Mouse (Mus musculus): Measurements from ENCODE around the gene Faim2.

The Faim2 gene

DNA sequence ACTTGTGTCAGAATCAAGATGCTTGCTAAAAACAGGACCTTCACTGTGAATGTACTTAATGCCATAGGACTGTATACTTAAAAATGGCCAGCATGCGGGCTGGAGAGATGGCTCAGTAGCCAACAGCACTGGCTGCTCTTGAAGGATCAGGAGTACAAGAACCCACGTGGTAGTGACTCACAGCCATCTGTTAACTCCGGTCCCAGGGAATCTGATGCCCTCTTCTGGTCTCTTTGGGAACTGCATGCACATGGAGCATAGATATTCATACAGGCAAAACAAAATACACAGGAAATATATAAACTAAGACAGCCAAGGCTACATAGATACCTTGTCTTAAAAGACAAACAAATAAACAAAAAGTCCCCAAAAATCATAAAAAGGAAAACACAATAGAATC, 58.9 kb downstream of the Faim2 start:
- DNase-seq (ENCODE audit: low spot score in 2 of 2): peak; percentile 72 to 82

DNA sequence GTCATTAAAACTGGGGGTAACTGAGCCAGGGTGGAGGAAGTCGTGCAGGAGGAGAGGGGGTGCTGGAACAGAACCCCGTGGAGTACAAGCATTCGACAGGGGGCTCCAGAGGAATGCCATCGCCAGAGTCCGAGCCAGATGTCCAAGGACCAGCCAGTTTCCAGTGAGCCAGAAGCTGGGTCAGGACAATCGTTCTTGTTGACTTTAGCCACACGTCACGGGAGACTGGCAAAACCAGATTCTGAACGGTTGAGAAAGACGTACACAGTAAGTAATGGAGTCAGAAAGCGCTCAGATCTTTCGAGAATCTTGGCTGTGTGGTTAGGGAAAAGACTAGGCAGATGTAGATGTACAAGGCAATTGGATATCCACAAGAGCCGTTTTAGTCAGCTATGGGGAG, 64.8 kb downstream of the Faim2 start:
- DNase-seq (ENCODE audit: low spot score in 2 of 2): no peak

DNA sequence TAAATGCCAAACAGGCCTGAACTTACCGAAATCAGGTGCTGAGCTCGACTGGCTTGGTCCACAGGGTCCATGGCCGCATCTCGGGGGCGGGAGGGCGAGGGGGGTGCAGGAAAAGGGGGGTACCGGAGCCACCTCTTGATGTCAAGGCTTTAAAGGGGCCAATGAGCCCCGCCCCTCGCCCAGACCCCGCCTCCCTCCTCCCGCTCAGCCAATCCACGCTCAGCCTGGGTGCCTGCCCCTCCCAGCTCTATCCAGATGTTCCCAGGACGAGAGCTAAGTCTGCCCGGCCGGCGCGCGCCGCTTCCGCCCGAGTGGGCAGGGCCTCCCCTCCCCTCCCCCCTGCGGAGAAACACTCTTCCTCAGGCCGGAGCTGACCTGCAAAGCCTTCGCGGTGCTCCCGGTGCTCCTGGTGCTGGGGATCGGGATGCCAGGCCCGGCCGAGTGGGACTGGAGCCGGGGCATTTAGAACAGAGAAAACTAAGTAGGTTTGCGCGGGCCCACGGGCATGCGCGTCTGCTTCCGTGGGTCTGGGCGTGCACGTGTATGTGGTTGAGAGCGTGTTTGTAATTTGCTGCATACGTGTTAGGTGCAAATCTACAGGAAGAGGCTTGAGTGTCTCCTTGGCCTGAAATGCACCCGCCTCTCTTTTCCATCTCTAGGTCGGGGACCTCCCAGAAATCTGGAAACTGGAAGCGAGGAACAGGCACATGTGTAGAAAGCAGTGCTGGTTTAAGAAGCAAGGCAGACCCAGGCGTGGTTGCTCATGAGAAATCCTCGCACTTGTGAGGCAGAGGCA, 70.2 kb downstream of the Faim2 start, which contains the start of gene Nckap5l:
Gene Nckap5l (minus strand): TSS at position 143 of the 796 bp plus-strand sequence.
- DNase-seq (ENCODE audit: low spot score in 2 of 2): peak; percentile 83 to 87

DNA sequence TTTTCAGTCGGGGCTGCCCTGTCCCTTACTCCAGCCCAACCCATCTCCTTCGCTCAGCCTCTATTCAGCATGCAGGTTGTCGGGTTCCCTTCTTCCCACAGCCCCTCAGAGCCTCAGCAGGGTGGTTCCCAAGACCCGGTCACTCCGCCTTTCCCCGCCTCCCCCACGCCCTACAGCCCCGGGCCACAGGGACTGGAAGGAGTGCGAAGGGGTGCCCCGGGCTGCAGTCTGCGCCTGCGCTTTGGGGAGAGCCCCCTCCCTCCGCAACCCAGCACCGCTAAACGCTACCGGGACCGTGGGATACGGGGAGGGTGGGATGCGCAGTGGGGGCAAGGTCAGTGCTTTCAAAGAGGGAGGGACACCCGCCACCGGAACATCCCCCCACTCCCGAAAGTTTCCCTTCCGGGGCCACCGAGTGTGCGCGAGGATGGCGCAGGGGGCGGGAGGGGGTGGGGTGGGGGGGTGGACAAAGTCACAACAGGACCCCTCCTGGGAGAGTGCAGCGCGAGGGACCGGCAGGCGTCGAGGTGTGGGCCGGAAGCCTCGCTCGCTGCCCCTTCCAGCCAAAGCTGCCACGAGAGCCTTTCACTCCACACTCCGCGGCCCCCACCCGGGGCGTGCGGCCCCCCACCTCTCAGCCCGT, 70.9 kb downstream of the Faim2 start:
- peak; percentile 8 to 19 for DNase-seq (ENCODE audit: low spot score in 2 of 2)

DNA sequence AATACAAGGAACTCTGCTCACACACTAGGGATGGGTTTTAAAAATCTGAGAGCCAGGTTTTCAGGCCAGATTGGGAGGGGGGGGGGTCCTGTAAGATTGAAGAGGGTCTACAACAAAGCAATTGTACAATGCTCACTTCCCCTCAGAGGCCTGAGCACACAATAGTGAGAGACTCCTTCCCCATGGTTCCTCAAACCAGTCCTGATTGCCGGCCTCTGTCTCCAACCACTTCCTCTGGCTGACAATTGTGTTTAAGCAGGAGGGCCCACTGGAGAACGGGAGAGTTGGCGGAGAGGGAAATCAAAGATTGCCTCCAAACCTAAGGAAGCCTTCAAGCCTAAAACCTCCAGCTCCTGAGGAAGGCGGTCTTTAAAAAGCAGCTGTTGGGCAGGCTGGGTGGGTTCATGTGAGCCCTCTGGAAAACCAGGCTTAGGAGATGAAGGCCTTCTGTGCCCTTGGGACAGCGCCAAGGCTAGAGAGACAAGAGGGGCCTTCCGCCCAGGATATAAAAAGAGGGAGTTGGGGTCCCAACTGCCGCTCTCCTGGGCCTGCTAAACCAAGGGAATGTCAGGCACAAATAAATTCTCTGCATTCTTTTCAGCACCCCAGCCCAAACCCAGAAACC, 71.5 kb downstream of the Faim2 start:
- DNase-seq (ENCODE audit: low spot score in 2 of 2): no peak

DNA sequence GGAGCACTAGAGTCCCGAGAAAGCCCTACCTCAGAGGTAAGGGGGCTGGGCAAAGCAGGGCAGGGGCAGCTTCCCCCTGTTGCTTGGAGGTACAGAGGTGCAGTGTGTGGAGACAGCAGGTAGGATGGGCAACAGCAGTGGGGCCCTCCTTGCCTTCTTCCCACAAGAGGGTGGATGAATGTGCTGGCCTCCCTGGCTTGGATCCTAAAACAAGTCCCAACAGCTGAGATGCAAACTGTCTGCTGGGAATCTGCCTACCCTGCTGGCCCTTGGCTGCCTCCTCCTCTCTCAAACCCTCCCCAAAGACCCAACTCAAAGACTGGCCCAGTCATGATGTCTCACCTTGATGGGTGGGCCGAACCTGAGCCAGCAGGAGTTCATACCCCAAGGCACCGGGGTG, 72.5 kb downstream of the Faim2 start:
- no peak for DNase-seq (ENCODE audit: low spot score in 2 of 2)

DNA sequence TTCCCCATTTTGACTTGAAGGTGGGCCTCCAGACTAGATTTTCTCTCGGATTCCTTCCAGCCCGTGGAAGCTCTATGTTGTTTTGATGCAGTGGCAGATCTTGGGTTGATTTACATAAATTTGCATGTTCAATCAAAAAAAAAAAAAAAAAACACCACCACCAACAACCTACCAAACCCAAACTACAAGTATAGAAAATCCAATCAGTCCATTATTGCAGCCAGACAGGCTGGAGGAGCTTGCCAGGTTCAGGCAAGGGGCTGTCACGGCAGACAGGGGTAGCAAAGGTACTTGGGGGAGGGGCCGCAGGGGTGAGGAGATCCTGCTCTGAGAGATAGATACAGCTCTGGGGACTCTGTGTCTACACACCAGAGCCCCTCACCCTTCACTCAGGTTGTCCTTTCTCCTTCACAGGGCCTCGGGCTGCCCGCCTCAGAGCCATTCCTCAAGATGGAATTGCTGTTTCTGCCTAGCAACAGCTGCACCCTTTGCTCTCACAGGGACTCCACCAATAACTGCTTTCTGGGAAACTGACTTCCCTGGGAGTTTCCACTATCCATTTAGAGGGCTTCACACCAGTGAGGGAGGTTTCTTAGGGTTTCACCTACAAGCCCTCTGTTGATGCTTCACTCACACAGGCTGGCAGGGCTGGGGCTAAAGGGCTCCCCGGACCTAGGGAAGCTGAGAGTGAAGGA, 73.2 kb downstream of the Faim2 start:
- no peak for DNase-seq (ENCODE audit: low spot score in 2 of 2)

DNA sequence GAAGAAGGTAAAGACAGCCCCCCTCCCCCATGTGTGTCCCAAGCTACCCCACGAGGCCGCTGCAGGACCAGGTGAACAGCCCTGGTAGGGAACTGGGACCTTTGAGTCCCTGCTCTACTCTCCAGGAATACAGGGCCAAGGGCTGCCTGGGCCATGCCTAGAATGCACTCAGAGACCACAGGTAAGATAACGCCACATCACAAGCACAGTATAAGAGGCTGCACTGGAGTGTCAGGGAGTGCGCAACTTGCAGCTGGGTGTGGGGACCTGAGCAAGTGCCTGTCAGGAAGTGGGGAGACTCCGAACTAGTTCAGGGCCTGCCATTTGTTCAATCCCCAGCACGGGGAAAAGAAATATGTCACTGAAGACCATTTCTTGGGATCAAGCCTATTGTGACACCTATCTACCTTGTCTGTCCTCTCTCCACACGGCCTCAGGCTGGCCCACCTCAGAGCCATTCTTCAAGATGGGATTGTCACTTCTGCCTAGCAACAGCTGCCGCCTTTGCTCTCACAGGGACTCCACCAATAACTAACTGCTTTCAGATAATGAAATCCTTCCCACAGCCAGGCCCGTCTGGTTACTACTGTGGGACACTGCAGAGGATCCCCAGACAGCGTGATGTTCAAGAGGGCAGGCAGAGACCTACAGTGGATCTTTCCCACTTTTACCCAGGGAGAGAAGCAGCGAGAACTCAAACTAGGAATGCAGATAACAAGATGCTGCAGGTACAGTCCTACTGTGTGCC, 74.6 kb downstream of the Faim2 start:
- DNase-seq (ENCODE audit: low spot score in 2 of 2): no peak

DNA sequence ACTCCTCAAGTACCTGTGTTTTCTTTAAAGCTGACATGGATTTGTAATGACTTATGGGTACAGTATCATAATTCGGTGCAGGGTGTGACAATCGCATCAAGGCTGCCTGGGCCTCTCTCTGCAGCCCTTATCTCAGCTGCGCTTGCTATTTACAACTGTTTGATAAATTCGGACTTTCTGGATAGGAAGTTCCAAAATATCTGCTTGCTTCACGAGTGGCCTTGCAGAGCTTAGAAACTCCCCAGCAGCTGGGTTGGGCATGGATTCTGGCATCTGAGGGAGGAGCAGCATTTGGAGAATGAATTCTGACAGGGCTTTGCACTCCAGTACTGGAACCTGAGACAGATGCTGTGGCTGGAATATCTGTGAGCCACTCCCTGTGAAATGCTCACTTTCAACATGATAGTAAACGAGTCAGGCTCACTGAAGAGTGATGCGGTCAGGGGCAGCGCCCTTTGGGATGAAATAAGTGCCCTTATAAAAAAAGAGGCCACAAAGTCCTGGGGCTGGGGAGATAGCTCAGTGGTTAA, 78.1 kb downstream of the Faim2 start:
- DNase-seq (ENCODE audit: low spot score in 2 of 2): no peak

DNA sequence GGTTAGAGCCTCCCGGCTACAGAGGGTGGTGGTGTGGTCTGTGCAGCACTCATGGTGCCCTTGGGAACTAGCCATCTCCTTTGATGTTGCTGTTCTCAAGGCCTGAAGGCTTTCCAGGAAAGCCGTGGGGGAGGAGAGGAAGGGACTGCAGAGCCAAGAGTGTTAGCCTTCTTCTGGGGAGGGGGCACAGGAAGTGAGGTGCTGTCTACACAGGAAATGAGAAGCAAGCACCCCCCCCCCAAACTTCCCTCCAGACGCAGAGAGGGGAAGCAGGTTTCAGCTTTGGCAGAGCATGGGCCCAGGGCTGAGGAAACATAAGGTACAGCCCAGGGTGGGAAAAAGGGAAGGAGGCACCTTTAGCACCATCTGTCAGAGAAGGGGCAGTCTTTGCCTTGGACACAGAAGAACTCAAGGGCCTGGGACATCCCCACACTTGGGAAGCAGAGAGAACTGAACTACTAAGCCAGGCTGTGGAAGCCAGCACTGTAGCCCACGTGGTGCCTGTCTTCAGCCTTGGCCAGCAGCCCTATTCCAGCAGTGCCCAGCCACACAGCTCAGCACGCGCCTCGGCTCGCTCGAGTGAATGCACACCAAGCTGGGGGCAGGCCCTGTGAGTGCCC, 78.7 kb downstream of the Faim2 start:
- DNase-seq (ENCODE audit: low spot score in 2 of 2): no peak

Data from natural killer cell, adult 2 months (primary cell).